8 mouse cellular contexts compared by ENCODE assay signal in genomic region chr1:175028716-175029204, GRCm38 (mm10).
A peak's percentile ranks its signal among the peaks of the same experiment; 100 is the strongest.
DNase-seq lines count a peak whose midpoint lies in the region; ATAC-seq and TF ChIP-seq lines count a peak whose summit lies in the region.

No protein-coding gene starts in this region.

- peak overlapping the region; percentile 30 for H3K4me2 ChIP-seq in heart, embryonic 12.5 days
- H3K4me2 ChIP-seq in midbrain, embryonic 16.5 days (ENCODE audit: low read length): no peak overlapping the region; the same call in 1 of the 2 replicates

- TF ChIP-seq CTCF in thymus, adult 2 months (IDR thresholded peaks at IDR 0.05; ENCODE audit: borderline replicate concordance, control insufficient read depth, extremely low read depth, insufficient read depth, low read length, poor library complexity): no peak

- no peak overlapping the region for H3K9ac ChIP-seq in heart, embryonic 12.5 days
- H3K9ac ChIP-seq in midbrain, embryonic 16.5 days (ENCODE audit: low read depth, low read length): no peak overlapping the region

- intact Hi-C loops in heart, postnatal 10 days (cut with DNase I): no loop called here

- H3K27ac ChIP-seq in heart, embryonic 12.5 days (ENCODE audit: poor library complexity, severe bottlenecking): no peak overlapping the region
- no peak overlapping the region for H3K27ac ChIP-seq in midbrain, embryonic 16.5 days (ENCODE audit: low read length)
- no peak overlapping the region for H3K27ac ChIP-seq in thymus, adult 2 months (ENCODE audit: control insufficient read depth, insufficient read depth, low read length)

- no peak for DNase-seq in heart, postnatal 10 days
- peak; percentile 86 for DNase-seq in ZHBTc4 (ENCODE audit: low read depth, low spot score)
- peak; percentile 38 for DNase-seq in forelimb bud, embryonic 11.5 days (ENCODE audit: low read depth, low spot score)
- DNase-seq in thymus, adult 2 months: no peak
- no peak for DNase-seq in layer of hippocampus, postnatal 36 days

- 16% methylated on average over 9 of the region's 9 CpGs for WGBS in heart, embryonic 12.5 days
- 12% methylated on average over 9 of the region's 9 CpGs for WGBS in midbrain, embryonic 16.5 days
- 35% methylated on average over 9 of the region's 9 CpGs for WGBS in thymus, adult 2 months

- H3K27me3 ChIP-seq in heart, embryonic 12.5 days (replicated peaks): no peaks in the 10 kb centered on the region
- H3K27me3 ChIP-seq in midbrain, embryonic 16.5 days (ENCODE audit: control insufficient read depth, insufficient read depth, low read depth, low read length): no peaks in the 10 kb centered on the region
- no peaks in the 10 kb centered on the region for H3K27me3 ChIP-seq in thymus, adult 2 months (ENCODE audit: control insufficient read depth, insufficient read depth, low read length)

- no peaks in the 10 kb centered on the region for H3K36me3 ChIP-seq in heart, embryonic 12.5 days
- no peaks in the 10 kb centered on the region for H3K36me3 ChIP-seq in midbrain, embryonic 16.5 days (ENCODE audit: control insufficient read depth, insufficient read depth, low read length)
- no peaks in the 10 kb centered on the region for H3K36me3 ChIP-seq in thymus, adult 2 months (ENCODE audit: control insufficient read depth, insufficient read depth, low read length)

- no peaks in the 10 kb centered on the region for H3K9me3 ChIP-seq in heart, embryonic 12.5 days (replicated peaks)
- no peaks in the 10 kb centered on the region for H3K9me3 ChIP-seq in midbrain, embryonic 16.5 days (replicated peaks; ENCODE audit: control insufficient read depth, low read length, poor library complexity, severe bottlenecking)

- no peak for ATAC-seq in heart, embryonic 12.5 days (ENCODE audit: insufficient number of reproducible peaks, low FRiP score)
- ATAC-seq in midbrain, embryonic 16.5 days: peak; percentile 61
- ATAC-seq in granulocyte monocyte progenitor cell, adult 5-6 weeks (replicated peaks; ENCODE audit: poor library complexity, severe bottlenecking): no peak

- no peak overlapping the region for H3K4me3 ChIP-seq in heart, embryonic 12.5 days
- H3K4me3 ChIP-seq in midbrain, embryonic 16.5 days (ENCODE audit: low read depth, low read length): no peak overlapping the region
- H3K4me3 ChIP-seq in thymus, adult 2 months (ENCODE audit: control insufficient read depth, insufficient read depth, low read length): no peak overlapping the region

- H3K4me1 ChIP-seq in heart, embryonic 12.5 days (replicated peaks): peaks cover 7% of the 10 kb centered on the region
- peaks cover 8% of the 10 kb centered on the region for H3K4me1 ChIP-seq in midbrain, embryonic 16.5 days (ENCODE audit: control insufficient read depth, insufficient read depth, low read length)
- no peaks in the 10 kb centered on the region for H3K4me1 ChIP-seq in thymus, adult 2 months (replicated peaks; ENCODE audit: control insufficient read depth, insufficient read depth, low read length)

- TF ChIP-seq POLR2A in thymus, adult 2 months (IDR thresholded peaks at IDR 0.05; ENCODE audit: control insufficient read depth, extremely low read depth, insufficient read depth, low read length, poor library complexity): no peak

Comparison
In these comparisons a context has a peak if more than half of its experiments do, and no peak if none do; other contexts are left out.
1. DNase-seq: peak in ZHBTc4 (single experiment) and forelimb bud, embryonic 11.5 days (single experiment); none in heart, postnatal 10 days (0 of 2), thymus, adult 2 months (single experiment) and layer of hippocampus, postnatal 36 days (0 of 2).